Mouse (Mus musculus): ENCODE results near the gene Mkks. TPM values are rescaled to one million over a fixed set of nuclear protein-coding genes. Genes with fewer than 3 reads are reported as not detected.
A peak's percentile ranks its signal among the peaks of the same experiment; 100 is the strongest.

Mkks gene
- total and polyA plus RNA-seq, 2 experiments from 2014 or later: 6.4 to 11.9 TPM

DNA sequence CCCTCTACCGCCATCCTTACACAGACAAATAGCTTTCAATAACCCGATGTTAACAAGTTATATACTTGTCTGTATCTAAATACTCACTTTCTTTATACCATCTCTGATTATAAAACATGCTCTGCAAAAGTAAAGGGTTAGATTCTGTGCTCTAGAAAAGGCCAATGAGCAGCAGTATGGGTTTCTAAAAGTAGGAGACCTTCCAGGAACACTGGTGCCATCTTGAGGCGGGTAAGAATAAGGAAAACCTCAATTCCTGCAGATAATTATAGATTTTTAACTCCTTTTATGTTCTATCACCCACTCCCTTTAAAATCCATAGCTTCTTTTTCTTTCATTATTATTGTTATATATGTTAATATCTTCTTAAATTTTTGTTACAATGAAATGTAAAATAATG is 55.3 kb downstream of the Mkks start:
- ATAC-seq: no peak

GRCm38 (mm10) chr2:136834715-136835075 is 56.5 kb downstream of the Mkks start:
- ATAC-seq (no peak), DNase-seq (no peak)
- H3K27ac ChIP-seq (ENCODE audit: low read depth, low read length): no peak overlapping the region
- H3K4me1 ChIP-seq (ENCODE audit: insufficient read depth): no peaks in the 10 kb centered on the region
- no peaks in the 10 kb centered on the region for H3K9me3 ChIP-seq (ENCODE audit: low read length)
- H3K36me3 ChIP-seq (ENCODE audit: insufficient read depth): no peaks in the 10 kb centered on the region
- no peak for TF ChIP-seq CTCF (IDR thresholded peaks at IDR 0.05; ENCODE audit: low read depth)
- H3K4me3 ChIP-seq (ENCODE audit: low read depth, low read length): no peak overlapping the region
- 88% methylated on average over 1 of the region's 1 CpGs for WGBS
- no peak overlapping the region for H3K9ac ChIP-seq
- H3K4me2 ChIP-seq (ENCODE audit: low read depth): no peak overlapping the region
- H3K27me3 ChIP-seq (ENCODE audit: insufficient read depth, low read length): no peaks in the 10 kb centered on the region

More for the DNA sequence above, 55.3 kb downstream of the Mkks start:
- H3K9me3 ChIP-seq (ENCODE audit: low read length): no peaks in the 10 kb centered on the region
- 72% methylated on average over 3 of the region's 3 CpGs for WGBS
- no peak overlapping the region for H3K4me2 ChIP-seq (ENCODE audit: low read depth)
- no peak overlapping the region for H3K4me3 ChIP-seq (ENCODE audit: low read depth, low read length)
- H3K27me3 ChIP-seq (ENCODE audit: insufficient read depth, low read length): no peaks in the 10 kb centered on the region
- no peaks in the 10 kb centered on the region for H3K36me3 ChIP-seq (ENCODE audit: insufficient read depth)
- no peak overlapping the region for H3K27ac ChIP-seq (ENCODE audit: low read depth, low read length)
- peak; percentile 17 for DNase-seq
- H3K4me1 ChIP-seq (ENCODE audit: insufficient read depth): no peaks in the 10 kb centered on the region
- peak; percentile 46; the same call in 1 of the 2 replicates for TF ChIP-seq CTCF (IDR thresholded peaks at IDR 0.05; ENCODE audit: low read depth)
- H3K9ac ChIP-seq: no peak overlapping the region

- no peak for DNase-seq
- no peak for ATAC-seq
- H3K27me3 ChIP-seq (ENCODE audit: insufficient read depth, low read length): no peaks in the 10 kb centered on the region
- WGBS: 71% methylated on average over 3 of the region's 3 CpGs
- no peaks in the 10 kb centered on the region for H3K9me3 ChIP-seq (ENCODE audit: low read length)
- no peak overlapping the region for H3K4me2 ChIP-seq (ENCODE audit: low read depth)
- TF ChIP-seq CTCF (IDR thresholded peaks at IDR 0.05; ENCODE audit: low read depth): no peak
- no peak overlapping the region for H3K27ac ChIP-seq (ENCODE audit: low read depth, low read length)
- H3K4me1 ChIP-seq (ENCODE audit: insufficient read depth): no peaks in the 10 kb centered on the region
- no peaks in the 10 kb centered on the region for H3K36me3 ChIP-seq (ENCODE audit: insufficient read depth)
- no peak overlapping the region for H3K4me3 ChIP-seq (ENCODE audit: low read depth, low read length)
- H3K9ac ChIP-seq: no peak overlapping the region
Observed at GRCm38 (mm10) chr2:136833976-136834714, 57.0 kb downstream of the Mkks start.

GRCm38 (mm10) chr2:136832936-136833335 is 58.3 kb downstream of the Mkks start:
- 84% methylated on average over 3 of the region's 3 CpGs for WGBS
- no peak for TF ChIP-seq CTCF (IDR thresholded peaks at IDR 0.05; ENCODE audit: low read depth)
- no peak for DNase-seq
- Histone ChIP-seq H3K4me2 (ENCODE audit: low read depth) (no peak overlapping the region), H3K27ac (ENCODE audit: low read depth, low read length) (no peak overlapping the region), H3K36me3 (ENCODE audit: insufficient read depth) (no peaks in the 10 kb centered on the region), H3K4me1 (ENCODE audit: insufficient read depth) (no peaks in the 10 kb centered on the region), H3K9ac (no peak overlapping the region), H3K27me3 (ENCODE audit: insufficient read depth, low read length) (no peaks in the 10 kb centered on the region), H3K4me3 (ENCODE audit: low read depth, low read length) (no peak overlapping the region), H3K9me3 (ENCODE audit: low read length) (no peaks in the 10 kb centered on the region)
- no peak for ATAC-seq

DNA sequence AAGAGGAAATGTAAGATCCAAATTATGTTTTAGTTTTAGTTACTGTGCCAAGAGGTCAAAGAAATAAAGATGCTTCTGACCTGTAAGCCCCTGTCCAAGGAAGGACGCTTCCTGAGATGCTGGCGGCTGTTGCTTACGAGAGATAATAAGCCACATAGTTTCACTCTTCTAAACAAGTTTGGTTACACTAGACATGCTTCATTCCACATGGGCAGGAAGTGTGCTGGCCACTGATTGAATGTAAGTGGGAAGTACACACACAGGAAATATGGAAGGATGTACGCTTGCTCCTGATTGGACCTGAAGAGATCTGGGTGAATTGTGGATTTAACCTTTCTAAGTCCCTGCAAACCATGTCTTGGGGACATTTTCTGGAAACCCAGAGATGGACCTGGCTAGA is 63.6 kb downstream of the Mkks start:
- WGBS: 91% methylated on average over 4 of the region's 4 CpGs
- ATAC-seq: no peak
- TF ChIP-seq CTCF (IDR thresholded peaks at IDR 0.05; ENCODE audit: low read depth): no peak
- no peak overlapping the region for H3K9ac ChIP-seq
- no peaks in the 10 kb centered on the region for H3K9me3 ChIP-seq (ENCODE audit: low read length)
- H3K4me2 ChIP-seq (ENCODE audit: low read depth): no peak overlapping the region
- no peak overlapping the region for H3K27ac ChIP-seq (ENCODE audit: low read depth, low read length)
- H3K4me1 ChIP-seq (ENCODE audit: insufficient read depth): no peaks in the 10 kb centered on the region
- no peaks in the 10 kb centered on the region for H3K36me3 ChIP-seq (ENCODE audit: insufficient read depth)
- H3K4me3 ChIP-seq (ENCODE audit: low read depth, low read length): no peak overlapping the region
- no peak for DNase-seq
- H3K27me3 ChIP-seq (ENCODE audit: insufficient read depth, low read length): no peaks in the 10 kb centered on the region

Other genes starting within 250 kb of the Mkks start
- 244 and 245 TPM in 2 replicates for gene Snap25, start 177.9 kb downstream of the Mkks start, total RNA-seq (2014; rRNA removed)
- 171 and 278 TPM in 2 replicates for gene Snap25, start 177.9 kb downstream of the Mkks start, polyA plus RNA-seq (2015; fragmentation: Nextera tagmentation; extraction: Ambion mirVana)
- not detected in 2 replicates for gene AL731706.2, start 5.7 kb downstream of the Mkks start, total RNA-seq (2014; rRNA removed)
- 8.4 and 16.0 TPM in 2 replicates for gene AL731706.2, start 5.7 kb downstream of the Mkks start, polyA plus RNA-seq (2015; fragmentation: Nextera tagmentation; extraction: Ambion mirVana)
- 8.5 and 13.6 TPM in 2 replicates for gene Slx4ip, start 171 bp downstream of the Mkks start, total RNA-seq (2014; rRNA removed)
- gene Slx4ip, start 171 bp downstream of the Mkks start, polyA plus RNA-seq (2015; fragmentation: Nextera tagmentation; extraction: Ambion mirVana): 5.1 and 8.1 TPM in 2 replicates
- 4.0 and 12.3 TPM in 2 replicates for gene AL731706.1, start within 50 bp of the Mkks start, total RNA-seq (2014; rRNA removed)
- 17.6 and 19.3 TPM in 2 replicates for gene AL731706.1, start within 50 bp of the Mkks start, polyA plus RNA-seq (2015; fragmentation: Nextera tagmentation; extraction: Ambion mirVana)
- 4.9 and 10.3 TPM in 2 replicates for gene Jag1, start 225.3 kb upstream of the Mkks start, total RNA-seq (2014; rRNA removed)
- gene Jag1, start 225.3 kb upstream of the Mkks start, polyA plus RNA-seq (2015; fragmentation: Nextera tagmentation; extraction: Ambion mirVana): 2.7 and 4.1 TPM in 2 replicates

Measured in forebrain, postnatal 0 days (tissue).